Mouse (Mus musculus) hindbrain, postnatal 0 days (tissue): ENCODE data around the gene Psmd6. TPM values are rescaled to one million over a fixed set of nuclear protein-coding genes. Genes with fewer than 3 reads are reported as not detected.

Experiments used
- ATAC-seq: fragments of 200-750 bp; cut with Nextera tagmentation; 2 replicates; pipeline ENCODE4 v1.8.0; 2017; ENCODE audit warnings: mild to moderate bottlenecking, moderate TSS enrichment, moderate library complexity
- DNase-seq: peaks from one replicate; pipeline ENCODE4 v3.0.0-alpha.2; 2015; ENCODE audit warnings: low spot score
- H3K27ac ChIP-seq: fragments of 300-500 bp; sonication (generic); 2 replicates; pipeline ENCODE4 v1.5.1; 2014; ENCODE audit warnings: mild to moderate bottlenecking
- H3K27me3 ChIP-seq: fragments of 300-500 bp; sonication (generic); 2 replicates; pipeline ENCODE4 v1.6.1; 2014; ENCODE audit warnings: low read length, mixed read lengths; ENCODE audit not compliant: insufficient read depth
- H3K36me3 ChIP-seq: fragments of 300-500 bp; sonication (generic); 2 replicates; pipeline ENCODE4 v1.6.1; 2014; ENCODE audit warnings: low read length, mixed read lengths; ENCODE audit not compliant: insufficient read depth
- H3K4me1 ChIP-seq: fragments of 300-500 bp; sonication (generic); 2 replicates; pipeline ENCODE4 v1.6.1; 2014; ENCODE audit warnings: antibody characterized with exemption, low read length, mixed read lengths; ENCODE audit not compliant: insufficient read depth
- H3K4me2 ChIP-seq: fragments of 300-500 bp; sonication (generic); 2 replicates; pipeline ENCODE4 v1.6.1; 2014; ENCODE audit warnings: low read depth, mild to moderate bottlenecking, low read length, moderate library complexity, mixed read lengths
- H3K4me3 ChIP-seq: fragments of 300-500 bp; sonication (generic); 2 replicates; pipeline ENCODE4 v1.5.1; 2014; ENCODE audit warnings: low read length
- H3K9ac ChIP-seq: fragments of 300-500 bp; sonication (generic); replicated peaks from 2 replicates; pipeline ENCODE4 v1.6.1; 2014; ENCODE audit warnings: mild to moderate bottlenecking, low read length, moderate library complexity, mixed read lengths
- H3K9me3 ChIP-seq: fragments of 300-500 bp; sonication (generic); 2 replicates; pipeline ENCODE4 v1.6.1; 2016; ENCODE audit warnings: low read length, mixed read lengths
- CTCF ChIP-seq: IDR thresholded peaks from 2 replicates; pipeline ENCODE4 v1.5.1; 2016; ENCODE audit warnings: antibody characterized with exemption, control low read depth, low read depth
- WGBS: fragments of 180-500 bp; shearing (Covaris S2); extraction: QIAGEN DNeasy Blood & Tissue Kit; methylation state at CpG from one replicate; pipeline ENCODE4 v1.1.7; 2014; 5-methylcytosine and 5-hydroxymethylcytosine counted together
- polyA plus RNA-seq: library from polyadenylated mRNA; unstranded; fragments of >200 nt; fragmentation: Nextera tagmentation; extraction: Ambion mirVana; gene quantifications from 2 replicates; pipeline ENCODE4 v1.2.1, GENCODE M21; 2015
- total RNA-seq: library from RNA; depleted of rRNA; stranded (reverse); fragments of >200 nt; gene quantifications from 2 replicates; pipeline ENCODE4 v1.2.3, GENCODE M21; 2014

The Psmd6 gene
- total and polyA plus RNA-seq, 2 experiments from 2014 or later, result 101 to 233 TPM

- Histone ChIP-seq H3K4me3 (no peak overlapping the region), H3K9me3 (no peaks in the 10 kb centered on the region), H3K4me2 (no peak overlapping the region), H3K27ac (peak overlapping the region; percentile 9; the same call in 1 of the 2 replicates), H3K9ac (no peak overlapping the region), H3K27me3 (no peaks in the 10 kb centered on the region), H3K36me3 (peaks cover 25% of the 10 kb centered on the region), H3K4me1 (no peaks in the 10 kb centered on the region)
- ATAC-seq (peak; percentile 84), DNase-seq (peak; percentile 97)
- 25% methylated on average over 10 of the region's 10 CpGs for WGBS
- peak; percentile 100 for TF ChIP-seq CTCF
These were observed 22.3 kb downstream of the Psmd6 start for GRCm38 (mm10) chr14:14098330-14098980.

- DNase-seq (no peak), ATAC-seq (no peak)
These were observed 30.2 kb downstream of the Psmd6 start for GRCm38 (mm10) chr14:14090571-14090970.

GRCm38 (mm10) chr14:14088016-14088791 is 32.6 kb downstream of the Psmd6 start:
- Histone ChIP-seq H3K4me2 (no peak overlapping the region), H3K9me3 (no peaks in the 10 kb centered on the region), H3K4me3 (no peak overlapping the region), H3K36me3 (peaks cover 5% of the 10 kb centered on the region; the same call in 1 of the 2 replicates), H3K27me3 (no peaks in the 10 kb centered on the region), H3K9ac (no peak overlapping the region), H3K4me1 (no peaks in the 10 kb centered on the region), H3K27ac (no peak overlapping the region)
- ATAC-seq (no peak), DNase-seq (no peak)
- no peak for TF ChIP-seq CTCF
- 87% methylated on average over 9 of the region's 9 CpGs for WGBS

More at GRCm38 (mm10) chr14:14090571-14090970, 30.2 kb downstream of the Psmd6 start:
- H3K9ac ChIP-seq, result no peak overlapping the region
- no peak for TF ChIP-seq CTCF
- 95% methylated on average over 6 of the region's 6 CpGs for WGBS
- no peak overlapping the region for H3K4me2 ChIP-seq
- peaks cover 5% of the 10 kb centered on the region; the same call in 1 of the 2 replicates for H3K36me3 ChIP-seq
- no peak overlapping the region for H3K27ac ChIP-seq
- H3K4me3 ChIP-seq, result no peak overlapping the region
- no peaks in the 10 kb centered on the region for H3K27me3 ChIP-seq
- H3K9me3 ChIP-seq, result no peaks in the 10 kb centered on the region
- no peaks in the 10 kb centered on the region for H3K4me1 ChIP-seq

GRCm38 (mm10) chr14:14087348-14087747 is 33.4 kb downstream of the Psmd6 start:
- no peak for TF ChIP-seq CTCF

GRCm38 (mm10) chr14:14086711-14087263 is 34.0 kb downstream of the Psmd6 start:
- no peaks in the 10 kb centered on the region for H3K4me1 ChIP-seq
- H3K27ac ChIP-seq, result no peak overlapping the region
- ATAC-seq (no peak), DNase-seq (no peak)
- no peak overlapping the region for H3K4me3 ChIP-seq
- 90% methylated on average over 4 of the region's 4 CpGs for WGBS
- no peak overlapping the region for H3K4me2 ChIP-seq
- peaks cover 5% of the 10 kb centered on the region; the same call in 1 of the 2 replicates for H3K36me3 ChIP-seq
- H3K9me3 ChIP-seq, result no peaks in the 10 kb centered on the region
- TF ChIP-seq CTCF, result no peak
- no peak overlapping the region for H3K9ac ChIP-seq
- H3K27me3 ChIP-seq, result no peaks in the 10 kb centered on the region

More at GRCm38 (mm10) chr14:14087348-14087747, 33.4 kb downstream of the Psmd6 start:
- peaks cover 5% of the 10 kb centered on the region; the same call in 1 of the 2 replicates for H3K36me3 ChIP-seq
- 91% methylated on average over 6 of the region's 6 CpGs for WGBS
- H3K27me3 ChIP-seq, result no peaks in the 10 kb centered on the region
- no peak overlapping the region for H3K4me2 ChIP-seq
- H3K27ac ChIP-seq, result no peak overlapping the region
- no peaks in the 10 kb centered on the region for H3K9me3 ChIP-seq
- no peak overlapping the region for H3K9ac ChIP-seq
- H3K4me1 ChIP-seq, result no peaks in the 10 kb centered on the region
- no peak overlapping the region for H3K4me3 ChIP-seq
- DNase-seq (no peak), ATAC-seq (no peak)

- ATAC-seq (no peak), DNase-seq (no peak)
- Histone ChIP-seq H3K27ac (no peak overlapping the region), H3K9ac (no peak overlapping the region), H3K36me3 (no peaks in the 10 kb centered on the region), H3K4me1 (no peaks in the 10 kb centered on the region), H3K27me3 (no peaks in the 10 kb centered on the region), H3K9me3 (no peaks in the 10 kb centered on the region), H3K4me2 (no peak overlapping the region), H3K4me3 (no peak overlapping the region)
- no peak for TF ChIP-seq CTCF
- 92% methylated on average over 8 of the region's 8 CpGs for WGBS
These were observed 37.0 kb downstream of the Psmd6 start for GRCm38 (mm10) chr14:14083811-14084210.
